Mouse (Mus musculus): ENCODE measurements around the gene Slc29a3. TPM values are rescaled to one million over a fixed set of nuclear protein-coding genes. Genes with fewer than 3 reads are reported as not detected.

The Slc29a3 gene
- polyA plus RNA-seq, 1 experiment from 2014 or later: 3.9 TPM

GRCm38 (mm10) chr10:60691671-60692390 lies 60.8 kb downstream of the Slc29a3 start:
- 56% methylated on average over 20 of the region's 20 CpGs for WGBS (ENCODE audit: insufficient replicate concordance)
- H3K36me3 ChIP-seq (replicated peaks; ENCODE audit: insufficient read depth, low read length): no peaks in the 10 kb centered on the region
- DNase-seq (peak; percentile 34), ATAC-seq (peak; percentile 23; the same call in 1 of the 2 replicates)
- no peak for TF ChIP-seq CTCF (IDR thresholded peaks at IDR 0.05; ENCODE audit: low read depth)
- no peak for TF ChIP-seq EP300 (IDR thresholded peaks at IDR 0.05; ENCODE audit: low read depth)
- peaks cover 5% of the 10 kb centered on the region; the same call in 1 of the 2 replicates for H3K4me1 ChIP-seq (ENCODE audit: insufficient read depth)
- no peak overlapping the region for H3K4me3 ChIP-seq (ENCODE audit: low read depth, low read length)
- no peak overlapping the region for H3K9ac ChIP-seq (replicated peaks)
- no peak overlapping the region for H3K4me2 ChIP-seq (ENCODE audit: low read depth, low read length)
- no peaks in the 10 kb centered on the region for H3K9me3 ChIP-seq (ENCODE audit: low read length)
- H3K27me3 ChIP-seq (ENCODE audit: insufficient read depth, low read length): peaks cover 21% of the 10 kb centered on the region
- no peak overlapping the region for H3K27ac ChIP-seq (ENCODE audit: low read depth)

- peak; percentile 43 for DNase-seq
- Histone ChIP-seq H3K9ac (replicated peaks) (no peak overlapping the region), H3K4me1 (ENCODE audit: insufficient read depth) (peaks cover 9% of the 10 kb centered on the region; the same call in 1 of the 2 replicates), H3K36me3 (replicated peaks; ENCODE audit: insufficient read depth, low read length) (no peaks in the 10 kb centered on the region), H3K9me3 (ENCODE audit: low read length) (no peaks in the 10 kb centered on the region), H3K27me3 (ENCODE audit: insufficient read depth, low read length) (peaks cover 29% of the 10 kb centered on the region), H3K4me3 (ENCODE audit: low read depth, low read length) (no peak overlapping the region), H3K27ac (ENCODE audit: low read depth) (no peak overlapping the region), H3K4me2 (ENCODE audit: low read depth, low read length) (no peak overlapping the region)
- 35% methylated on average over 6 of the region's 6 CpGs for WGBS (ENCODE audit: insufficient replicate concordance)
- ATAC-seq: no peak
- TF ChIP-seq EP300 (IDR thresholded peaks at IDR 0.05; ENCODE audit: low read depth): no peak
- TF ChIP-seq CTCF (IDR thresholded peaks at IDR 0.05; ENCODE audit: low read depth): no peak
Measured at GRCm38 (mm10) chr10:60690960-60691359, 61.6 kb downstream of the Slc29a3 start.

- H3K9ac ChIP-seq (replicated peaks): no peak overlapping the region
- DNase-seq (no peak), ATAC-seq (no peak)
- H3K9me3 ChIP-seq (ENCODE audit: low read length): no peaks in the 10 kb centered on the region
- H3K4me1 ChIP-seq (ENCODE audit: insufficient read depth): peaks cover 9% of the 10 kb centered on the region; the same call in 1 of the 2 replicates
- no peaks in the 10 kb centered on the region for H3K36me3 ChIP-seq (replicated peaks; ENCODE audit: insufficient read depth, low read length)
- no peak overlapping the region for H3K27ac ChIP-seq (ENCODE audit: low read depth)
- no peak overlapping the region for H3K4me3 ChIP-seq (ENCODE audit: low read depth, low read length)
- TF ChIP-seq CTCF (IDR thresholded peaks at IDR 0.05; ENCODE audit: low read depth): no peak
- no peak for TF ChIP-seq EP300 (IDR thresholded peaks at IDR 0.05; ENCODE audit: low read depth)
- WGBS (ENCODE audit: insufficient replicate concordance): 58% methylated on average over 4 of the region's 4 CpGs
- no peak overlapping the region for H3K4me2 ChIP-seq (ENCODE audit: low read depth, low read length)
- peaks cover 45% of the 10 kb centered on the region for H3K27me3 ChIP-seq (ENCODE audit: insufficient read depth, low read length)
Measured at GRCm38 (mm10) chr10:60689396-60689795, 63.2 kb downstream of the Slc29a3 start.

DNA sequence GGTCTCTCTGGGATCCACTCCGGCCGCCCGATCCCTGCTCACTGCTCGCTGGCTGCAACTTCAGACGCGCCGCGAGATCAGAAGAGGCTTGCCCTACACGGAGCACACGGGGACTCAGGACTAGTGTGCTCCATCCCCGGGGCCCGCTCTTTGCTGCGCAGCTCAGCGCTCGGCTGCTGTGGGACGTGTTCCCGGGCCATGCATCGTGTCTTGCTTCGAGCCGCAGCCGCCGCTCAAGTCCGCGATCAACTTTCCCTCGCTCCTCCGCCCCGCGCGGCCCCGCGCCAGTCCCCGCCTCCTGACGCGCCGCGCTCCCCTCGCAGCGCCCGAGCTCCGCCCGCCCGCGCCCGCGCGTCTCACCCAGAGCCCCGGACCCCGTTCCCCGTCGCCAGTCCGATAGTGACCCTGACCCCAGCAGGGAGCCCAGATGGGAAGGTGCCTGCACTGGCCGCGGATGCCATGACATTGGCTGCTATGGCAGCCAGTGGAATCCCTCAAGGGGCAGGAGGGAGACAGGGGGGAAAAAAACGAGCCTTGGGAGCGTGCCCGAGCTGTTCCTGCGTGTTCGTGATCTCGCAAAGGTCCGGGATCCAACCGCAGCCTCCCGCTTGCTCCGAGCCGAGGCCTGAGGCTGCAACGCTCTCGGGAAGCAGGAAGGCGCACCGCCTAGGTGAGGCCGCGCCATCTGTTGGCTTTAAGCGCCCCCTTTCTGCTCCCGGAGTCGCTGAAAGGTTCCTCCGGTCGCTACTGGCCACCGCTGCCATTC lies 65.4 kb downstream of the Slc29a3 start:
- Histone ChIP-seq H3K27ac (ENCODE audit: low read depth) (no peak overlapping the region), H3K36me3 (replicated peaks; ENCODE audit: insufficient read depth, low read length) (no peaks in the 10 kb centered on the region), H3K4me2 (ENCODE audit: low read depth, low read length) (peak overlapping the region; percentile 77), H3K4me1 (ENCODE audit: insufficient read depth) (peaks cover 9% of the 10 kb centered on the region; the same call in 1 of the 2 replicates), H3K27me3 (ENCODE audit: insufficient read depth, low read length) (peaks cover 47% of the 10 kb centered on the region), H3K9ac (replicated peaks) (no peak overlapping the region), H3K9me3 (ENCODE audit: low read length) (no peaks in the 10 kb centered on the region), H3K4me3 (ENCODE audit: low read depth, low read length) (peak overlapping the region; percentile 47)
- WGBS (ENCODE audit: insufficient replicate concordance): under 1% methylated on average over 75 of the region's 76 CpGs
- TF ChIP-seq EP300 (IDR thresholded peaks at IDR 0.05; ENCODE audit: low read depth) (no peak), CTCF (IDR thresholded peaks at IDR 0.05; ENCODE audit: low read depth) (peak; percentile 61)
- ATAC-seq: no peak
- peak; percentile 22 for DNase-seq

GRCm38 (mm10) chr10:60686641-60686975 lies 66.0 kb downstream of the Slc29a3 start:
- H3K4me3 ChIP-seq (ENCODE audit: low read depth, low read length): peak overlapping the region; percentile 47

More at GRCm38 (mm10) chr10:60686641-60686975, 66.0 kb downstream of the Slc29a3 start:
- ATAC-seq (no peak), DNase-seq (no peak)
- H3K27me3 ChIP-seq (ENCODE audit: insufficient read depth, low read length): peaks cover 47% of the 10 kb centered on the region
- peak overlapping the region; percentile 77 for H3K4me2 ChIP-seq (ENCODE audit: low read depth, low read length)
- H3K4me1 ChIP-seq (ENCODE audit: insufficient read depth): peaks cover 9% of the 10 kb centered on the region; the same call in 1 of the 2 replicates
- H3K9me3 ChIP-seq (ENCODE audit: low read length): no peaks in the 10 kb centered on the region
- no peaks in the 10 kb centered on the region for H3K36me3 ChIP-seq (replicated peaks; ENCODE audit: insufficient read depth, low read length)
- TF ChIP-seq CTCF (IDR thresholded peaks at IDR 0.05; ENCODE audit: low read depth): no peak
- TF ChIP-seq EP300 (IDR thresholded peaks at IDR 0.05; ENCODE audit: low read depth): no peak
- WGBS (ENCODE audit: insufficient replicate concordance): 0% methylated on average over 37 of the region's 37 CpGs
- no peak overlapping the region for H3K27ac ChIP-seq (ENCODE audit: low read depth)
- H3K9ac ChIP-seq (replicated peaks): no peak overlapping the region

Measured in liver, postnatal 0 days (tissue).